25 mouse cellular contexts compared by ENCODE assay signal in the genomic region with DNA sequence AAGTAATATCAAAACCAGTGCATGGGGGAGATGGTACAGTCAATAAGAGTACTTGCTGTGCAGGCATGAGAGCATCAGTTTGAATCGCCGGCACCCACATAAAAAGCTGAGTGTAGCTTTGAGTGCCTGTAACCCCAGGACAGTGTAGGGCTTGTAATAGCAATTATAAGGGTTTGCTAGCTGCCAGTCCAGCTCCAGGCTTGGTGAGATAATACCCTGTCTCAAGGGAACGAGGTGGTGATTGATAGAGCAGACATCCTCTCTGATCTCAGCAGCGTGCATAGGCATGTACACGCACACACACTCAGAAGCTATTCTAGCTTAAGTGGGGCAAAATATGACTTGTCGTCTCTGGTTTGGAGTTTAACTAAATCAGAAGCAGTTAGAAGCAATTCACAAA. TPM values are rescaled to one million over a fixed set of nuclear protein-coding genes. Genes with fewer than 3 reads are reported as not detected.
DNase-seq lines count a peak whose midpoint lies in the region; ATAC-seq and TF ChIP-seq lines count a peak whose summit lies in the region.
"Had no signal": no experiment of that assay in that cellular context is flagged by ENCODE, and none has a peak within 500 bp of the region (broad histone marks: within the 10 kb centered on the region; RNA-seq: fewer than 3 reads in every experiment).

No protein-coding gene starts in this region.

- H3K27me3 ChIP-seq in hindbrain, embryonic 11.5 days (ENCODE audit: control insufficient read depth, insufficient read depth, low read length): no peaks in the 10 kb centered on the region
- no peaks in the 10 kb centered on the region for H3K27me3 ChIP-seq in hindbrain, embryonic 16.5 days (replicated peaks; ENCODE audit: control insufficient read depth, insufficient read depth, low read length)
- no peaks in the 10 kb centered on the region for H3K27me3 ChIP-seq in midbrain, embryonic 14.5 days (ENCODE audit: control insufficient read depth, insufficient read depth, low read length)
- H3K27me3 ChIP-seq in midbrain, embryonic 10.5 days (ENCODE audit: low read depth, poor library complexity, severe bottlenecking): no peaks in the 10 kb centered on the region
- no peaks in the 10 kb centered on the region for H3K27me3 ChIP-seq in neural tube, embryonic 14.5 days (ENCODE audit: control insufficient read depth, insufficient read depth, low read length)
- H3K27me3 ChIP-seq: embryonic facial prominence, embryonic 15.5 days; heart, embryonic 13.5 days; hindbrain, embryonic 15.5 days; intestine, embryonic 15.5 days; liver, embryonic 15.5 days; lung, embryonic 15.5 days had no signal

- 61% methylated on average over 6 of the region's 6 CpGs for WGBS in hindbrain, embryonic 11.5 days
- WGBS in hindbrain, embryonic 16.5 days: 59% methylated on average over 6 of the region's 6 CpGs
- WGBS in midbrain, embryonic 14.5 days: 45% methylated on average over 6 of the region's 6 CpGs
- WGBS in midbrain, embryonic 10.5 days: 86% methylated on average over 6 of the region's 6 CpGs
- 40% methylated on average over 6 of the region's 6 CpGs for WGBS in neural tube, embryonic 14.5 days

- no peak overlapping the region for H3K9ac ChIP-seq in hindbrain, embryonic 11.5 days (ENCODE audit: low read depth, low read length)
- no peak overlapping the region for H3K9ac ChIP-seq in hindbrain, embryonic 16.5 days (ENCODE audit: low read depth, low read length)
- no peak overlapping the region for H3K9ac ChIP-seq in midbrain, embryonic 14.5 days (replicated peaks; ENCODE audit: low read length)
- no peak overlapping the region for H3K9ac ChIP-seq in neural tube, embryonic 14.5 days (replicated peaks; ENCODE audit: low read depth, low read length)
- H3K9ac ChIP-seq: embryonic facial prominence, embryonic 15.5 days; heart, embryonic 13.5 days; hindbrain, embryonic 15.5 days; intestine, embryonic 15.5 days; liver, embryonic 15.5 days; lung, embryonic 15.5 days had no signal

- no peaks in the 10 kb centered on the region for H3K9me3 ChIP-seq in hindbrain, embryonic 11.5 days (ENCODE audit: control insufficient read depth, low read length)
- peaks cover 3% of the 10 kb centered on the region; the same call in 1 of the 2 replicates for H3K9me3 ChIP-seq in hindbrain, embryonic 16.5 days (ENCODE audit: control insufficient read depth, low read length)
- H3K9me3 ChIP-seq in midbrain, embryonic 14.5 days (ENCODE audit: control insufficient read depth, low read length): 0 out of 2 replicates have a peak, but pooled peaks cover 6% of the 10 kb centered on the region
- no peaks in the 10 kb centered on the region; the same call in 1 of the 2 replicates for H3K9me3 ChIP-seq in midbrain, embryonic 10.5 days (replicated peaks)
- H3K9me3 ChIP-seq in neural tube, embryonic 14.5 days (ENCODE audit: control insufficient read depth, low read length): no peaks in the 10 kb centered on the region
- H3K9me3 ChIP-seq: embryonic facial prominence, embryonic 15.5 days; intestine, embryonic 15.5 days; limb, embryonic 10.5 days; liver, embryonic 15.5 days; lung, embryonic 15.5 days had no signal

- peak; percentile 17 for DNase-seq in hindbrain, embryonic 11.5 days (ENCODE audit: low spot score)
- DNase-seq in midbrain, embryonic 14.5 days: peak; percentile 64
- no peak for DNase-seq in midbrain, embryonic 10.5 days (ENCODE audit: low spot score)
- peak; percentile 62 for DNase-seq in brain, embryonic 14.5 days (ENCODE audit: low read depth)
- DNase-seq in natural killer cell, adult 2 months (ENCODE audit: low spot score in 2 of 2): no peak
- DNase-seq: adrenal gland, postnatal 14 days; cerebellum, adult 8-10 months; cerebellum, postnatal 36 days; embryo, embryonic 11 days; gastrocnemius, postnatal 14 days; heart, adult 18-20 months; kidney, adult 8-10 months; kidney, postnatal 14 days; liver; lung, postnatal 36 days; right cerebral cortex, adult 18-20 months had no signal

- H3K4me1 ChIP-seq in hindbrain, embryonic 11.5 days (replicated peaks; ENCODE audit: control insufficient read depth, insufficient read depth, low read length): no peaks in the 10 kb centered on the region
- peaks cover 4% of the 10 kb centered on the region for H3K4me1 ChIP-seq in hindbrain, embryonic 16.5 days (ENCODE audit: control insufficient read depth, insufficient read depth, low read depth, low read length)
- H3K4me1 ChIP-seq in midbrain, embryonic 14.5 days (ENCODE audit: control insufficient read depth, insufficient read depth, low read length): peaks cover 23% of the 10 kb centered on the region
- peaks cover 15% of the 10 kb centered on the region for H3K4me1 ChIP-seq in midbrain, embryonic 10.5 days
- peaks cover 6% of the 10 kb centered on the region for H3K4me1 ChIP-seq in neural tube, embryonic 14.5 days (ENCODE audit: control insufficient read depth, insufficient read depth, low read length)
- H3K4me1 ChIP-seq: embryonic facial prominence, embryonic 15.5 days; intestine, embryonic 15.5 days; lung, embryonic 15.5 days had no signal

- no peak overlapping the region for H3K4me3 ChIP-seq in hindbrain, embryonic 11.5 days (ENCODE audit: low read depth, low read length)
- H3K4me3 ChIP-seq in hindbrain, embryonic 16.5 days (ENCODE audit: low read length): no peak overlapping the region
- no peak overlapping the region for H3K4me3 ChIP-seq in midbrain, embryonic 14.5 days (replicated peaks; ENCODE audit: low read depth, low read length)
- no peak overlapping the region for H3K4me3 ChIP-seq in midbrain, embryonic 10.5 days
- no peak overlapping the region for H3K4me3 ChIP-seq in neural tube, embryonic 14.5 days (ENCODE audit: low read depth, low read length)
- H3K4me3 ChIP-seq: embryonic facial prominence, embryonic 15.5 days; heart, embryonic 13.5 days; hindbrain, embryonic 15.5 days; intestine, embryonic 15.5 days; limb, embryonic 10.5 days; liver, embryonic 15.5 days; lung, embryonic 15.5 days had no signal

- no peak overlapping the region for H3K27ac ChIP-seq in hindbrain, embryonic 11.5 days (ENCODE audit: low read depth, low read length)
- H3K27ac ChIP-seq in hindbrain, embryonic 16.5 days (ENCODE audit: low read depth, low read length): no peak overlapping the region
- H3K27ac ChIP-seq in midbrain, embryonic 14.5 days (replicated peaks; ENCODE audit: low read depth, low read length): peak overlapping the region; percentile 76
- no peak overlapping the region for H3K27ac ChIP-seq in midbrain, embryonic 10.5 days (replicated peaks)
- no peak overlapping the region for H3K27ac ChIP-seq in neural tube, embryonic 14.5 days (ENCODE audit: low read depth, low read length)
- H3K27ac ChIP-seq: embryonic facial prominence, embryonic 15.5 days; heart, embryonic 13.5 days; hindbrain, embryonic 15.5 days; intestine, embryonic 15.5 days; limb, embryonic 10.5 days; liver, embryonic 15.5 days; lung, embryonic 15.5 days had no signal

- TF ChIP-seq CTCF in brain, embryonic 14.5 days (IDR thresholded peaks at IDR 0.05; ENCODE audit: borderline replicate concordance, extremely low read depth, insufficient read depth, insufficient read length): no peak

- no peak for ATAC-seq in hindbrain, embryonic 11.5 days (ENCODE audit: low FRiP score)
- ATAC-seq in hindbrain, embryonic 16.5 days: no peak
- peak; percentile 51; the same call in 1 of the 2 replicates for ATAC-seq in midbrain, embryonic 14.5 days (ENCODE audit: low FRiP score, low TSS enrichment)
- 0 out of 2 replicates have a peak, but pooled peaks have one; percentile 21 for ATAC-seq in neural tube, embryonic 14.5 days (ENCODE audit: low read depth)
- ATAC-seq: intestine, embryonic 15.5 days had no signal

- no peaks in the 10 kb centered on the region for H3K36me3 ChIP-seq in hindbrain, embryonic 11.5 days (ENCODE audit: control insufficient read depth, insufficient read depth, low read length)
- no peaks in the 10 kb centered on the region for H3K36me3 ChIP-seq in hindbrain, embryonic 16.5 days (ENCODE audit: control insufficient read depth, insufficient read depth, low read length)
- no peaks in the 10 kb centered on the region for H3K36me3 ChIP-seq in midbrain, embryonic 14.5 days (ENCODE audit: control insufficient read depth, insufficient read depth, low read length)
- no peaks in the 10 kb centered on the region for H3K36me3 ChIP-seq in midbrain, embryonic 10.5 days
- H3K36me3 ChIP-seq in neural tube, embryonic 14.5 days (ENCODE audit: control insufficient read depth, insufficient read depth, low read length): no peaks in the 10 kb centered on the region
- H3K36me3 ChIP-seq: embryonic facial prominence, embryonic 15.5 days; heart, embryonic 13.5 days; hindbrain, embryonic 15.5 days; intestine, embryonic 15.5 days; limb, embryonic 10.5 days; liver, embryonic 15.5 days; lung, embryonic 15.5 days had no signal

- no peak for TF ChIP-seq POLR2A in brain, embryonic 14.5 days (IDR thresholded peaks at IDR 0.05; ENCODE audit: borderline replicate concordance, extremely low read depth, insufficient read depth, insufficient read length, poor library complexity, severe bottlenecking)

- no peak overlapping the region for H3K4me2 ChIP-seq in hindbrain, embryonic 11.5 days (replicated peaks; ENCODE audit: low read depth, low read length)
- H3K4me2 ChIP-seq in hindbrain, embryonic 16.5 days (ENCODE audit: low read length): no peak overlapping the region
- H3K4me2 ChIP-seq in midbrain, embryonic 14.5 days (ENCODE audit: low read length): no peak overlapping the region
- H3K4me2 ChIP-seq in neural tube, embryonic 14.5 days (ENCODE audit: low read depth, low read length): no peak overlapping the region
- H3K4me2 ChIP-seq: embryonic facial prominence, embryonic 15.5 days; heart, embryonic 13.5 days; hindbrain, embryonic 15.5 days; intestine, embryonic 15.5 days; liver, embryonic 15.5 days; lung, embryonic 15.5 days had no signal

RNA-seq across cellular contexts. Expression of a gene that starts 13.1 kb away (rescaled TPM):
- 34.1 and 36.2 TPM in 2 replicates for polyA plus RNA-seq in hindbrain, embryonic 11.5 days (2014; fragmentation: Nextera tagmentation; extraction: Ambion mirVana)
- 49.0 and 50.5 TPM in 2 replicates for polyA plus RNA-seq in hindbrain, embryonic 16.5 days (2015; fragmentation: Nextera tagmentation; extraction: Ambion mirVana)
- 64.0 and 64.8 TPM in 2 replicates for polyA plus RNA-seq in midbrain, embryonic 14.5 days (2014; fragmentation: Nextera tagmentation; extraction: Ambion mirVana)
- polyA plus RNA-seq in midbrain, embryonic 10.5 days (2016; fragmentation: Nextera tagmentation; extraction: Ambion mirVana): 11.0 and 23.7 TPM in 2 replicates
- polyA plus RNA-seq in brain, embryonic 14.5 days (2012; rRNA removed): 35.2 and 53.4 TPM in 2 replicates
- polyA plus RNA-seq in neural tube, embryonic 14.5 days (2014; fragmentation: Nextera tagmentation; extraction: Ambion mirVana): 57.8 and 64.5 TPM in 2 replicates

Comparison
In these comparisons a context has a peak if more than half of its experiments do, and no peak if none do; other contexts are left out.
1. DNase-seq: peak in hindbrain, embryonic 11.5 days (single experiment), midbrain, embryonic 14.5 days (single experiment) and brain, embryonic 14.5 days (single experiment); none in midbrain, embryonic 10.5 days (single experiment) and natural killer cell, adult 2 months (0 of 2).
2. ATAC-seq: peak in midbrain, embryonic 14.5 days (single experiment) and neural tube, embryonic 14.5 days (single experiment); none in hindbrain, embryonic 11.5 days (single experiment) and hindbrain, embryonic 16.5 days (single experiment).